Mouse (Mus musculus): ENCODE measurements around the gene Ppm1e. TPM values are rescaled to one million over a fixed set of nuclear protein-coding genes. Genes with fewer than 3 reads are reported as not detected.

The Ppm1e gene
- total RNA-seq, 1 experiment: 0.54 TPM

GRCm38 (mm10) chr11:87259792-87260191 lies 99.0 kb downstream of the Ppm1e start:
- Histone ChIP-seq H3K9ac (ENCODE audit: insufficient read depth, low read depth, low read length, poor library complexity, severe bottlenecking) (no peak overlapping the region), H3K4me3 (ENCODE audit: insufficient read depth in 1 of 2, low read depth in 1 of 2, low read length in 2 of 2, poor library complexity in 1 of 2, severe bottlenecking in 1 of 2) (no peak overlapping the region), H3K27ac (ENCODE audit: insufficient read depth, low read depth, low read length, poor library complexity, severe bottlenecking) (no peak overlapping the region), H3K9me3 (ENCODE audit: control insufficient read depth, insufficient read depth, low read depth, low read length) (no peaks in the 10 kb centered on the region), H3K4me1 (ENCODE audit: control insufficient read depth in 2 of 2, insufficient read depth in 2 of 2, low read length in 2 of 2, poor library complexity in 1 of 2) (no peaks in the 10 kb centered on the region), H3K36me3 (ENCODE audit: control insufficient read depth, insufficient read depth, low read length, poor library complexity, severe bottlenecking) (no peaks in the 10 kb centered on the region)
- in situ Hi-C loops (cut with MboI; ENCODE audit: low sequenced_read_pairs in 2 of 2, unreplicated experiment in 2 of 2): no loop called here
- TF ChIP-seq ZC3H11A (IDR thresholded peaks at IDR 0.05; ENCODE audit: borderline replicate concordance, low read depth, low read length): no peak
- no peak for DNase-seq (ENCODE audit: low read depth, low spot score)

GRCm38 (mm10) chr11:87257282-87257681 lies 101.5 kb downstream of the Ppm1e start:
- no peaks in the 10 kb centered on the region for H3K36me3 ChIP-seq (ENCODE audit: control insufficient read depth, insufficient read depth, low read length, poor library complexity, severe bottlenecking)
- H3K27ac ChIP-seq (ENCODE audit: insufficient read depth, low read depth, low read length, poor library complexity, severe bottlenecking): no peak overlapping the region
- no peak overlapping the region for H3K9ac ChIP-seq (ENCODE audit: insufficient read depth, low read depth, low read length, poor library complexity, severe bottlenecking)
- in situ Hi-C loops (cut with MboI; ENCODE audit: low sequenced_read_pairs in 2 of 2, unreplicated experiment in 2 of 2): no loop called here
- H3K4me1 ChIP-seq (ENCODE audit: control insufficient read depth in 2 of 2, insufficient read depth in 2 of 2, low read length in 2 of 2, poor library complexity in 1 of 2): peaks cover 2 to 4% of the 10 kb centered on the region in 2 experiments; a peak in 1 of 4 replicates
- no peak for TF ChIP-seq HCFC1 (IDR thresholded peaks at IDR 0.05; ENCODE audit: borderline replicate concordance, insufficient read depth, low read length)
- TF ChIP-seq CHD2 (IDR thresholded peaks at IDR 0.05; ENCODE audit: low read depth, low read length): no peak
- TF ChIP-seq ZC3H11A (IDR thresholded peaks at IDR 0.05; ENCODE audit: borderline replicate concordance, low read depth, low read length): no peak
- no peak for TF ChIP-seq MAFK (IDR thresholded peaks at IDR 0.05; ENCODE audit: insufficient read depth, low read depth, low read length)
- TF ChIP-seq ZNF384 (IDR thresholded peaks at IDR 0.05; ENCODE audit: low read depth, low read length): no peak
- no peak for DNase-seq (ENCODE audit: low read depth, low spot score)
- no peak overlapping the region for H3K4me3 ChIP-seq (ENCODE audit: insufficient read depth in 1 of 2, low read depth in 1 of 2, low read length in 2 of 2, poor library complexity in 1 of 2, severe bottlenecking in 1 of 2)
- H3K9me3 ChIP-seq (ENCODE audit: control insufficient read depth, insufficient read depth, low read depth, low read length): no peaks in the 10 kb centered on the region

GRCm38 (mm10) chr11:87254149-87254548 lies 104.7 kb downstream of the Ppm1e start:
- in situ Hi-C loops (cut with MboI; ENCODE audit: low sequenced_read_pairs in 2 of 2, unreplicated experiment in 2 of 2): no loop called here
- DNase-seq (ENCODE audit: low read depth, low spot score): peak; percentile 59
- TF ChIP-seq ZNF384 (IDR thresholded peaks at IDR 0.05; ENCODE audit: low read depth, low read length) (no peak), MAFK (IDR thresholded peaks at IDR 0.05; ENCODE audit: insufficient read depth, low read depth, low read length) (no peak), CHD2 (IDR thresholded peaks at IDR 0.05; ENCODE audit: low read depth, low read length) (peak; percentile 67; the same call in 1 of the 2 replicates), ZC3H11A (IDR thresholded peaks at IDR 0.05; ENCODE audit: borderline replicate concordance, low read depth, low read length) (no peak)
- H3K27ac ChIP-seq (ENCODE audit: insufficient read depth, low read depth, low read length, poor library complexity, severe bottlenecking): no peak overlapping the region
- H3K36me3 ChIP-seq (ENCODE audit: control insufficient read depth, insufficient read depth, low read length, poor library complexity, severe bottlenecking): peaks cover 2% of the 10 kb centered on the region; the same call in 1 of the 2 replicates
- H3K4me3 ChIP-seq (ENCODE audit: insufficient read depth in 1 of 2, low read depth in 1 of 2, low read length in 2 of 2, poor library complexity in 1 of 2, severe bottlenecking in 1 of 2): no peak overlapping the region
- H3K9ac ChIP-seq (ENCODE audit: insufficient read depth, low read depth, low read length, poor library complexity, severe bottlenecking): no peak overlapping the region
- no peaks in the 10 kb centered on the region for H3K9me3 ChIP-seq (ENCODE audit: control insufficient read depth, insufficient read depth, low read depth, low read length)
- peaks cover 2 to 13% of the 10 kb centered on the region in 2 experiments; a peak in 1 of 4 replicates for H3K4me1 ChIP-seq (ENCODE audit: control insufficient read depth in 2 of 2, insufficient read depth in 2 of 2, low read length in 2 of 2, poor library complexity in 1 of 2)

GRCm38 (mm10) chr11:87253294-87253693 lies 105.5 kb downstream of the Ppm1e start:
- no peak for TF ChIP-seq ZC3H11A (IDR thresholded peaks at IDR 0.05; ENCODE audit: borderline replicate concordance, low read depth, low read length)
- no peak for TF ChIP-seq CHD2 (IDR thresholded peaks at IDR 0.05; ENCODE audit: low read depth, low read length)
- no peak for TF ChIP-seq HCFC1 (IDR thresholded peaks at IDR 0.05; ENCODE audit: borderline replicate concordance, insufficient read depth, low read length)
- TF ChIP-seq MAFK (IDR thresholded peaks at IDR 0.05; ENCODE audit: insufficient read depth, low read depth, low read length): no peak
- TF ChIP-seq ZNF384 (IDR thresholded peaks at IDR 0.05; ENCODE audit: low read depth, low read length): no peak
- no peak for DNase-seq (ENCODE audit: low read depth, low spot score)
- Histone ChIP-seq H3K9me3 (ENCODE audit: control insufficient read depth, insufficient read depth, low read depth, low read length) (no peaks in the 10 kb centered on the region), H3K4me3 (ENCODE audit: insufficient read depth in 1 of 2, low read depth in 1 of 2, low read length in 2 of 2, poor library complexity in 1 of 2, severe bottlenecking in 1 of 2) (no peak overlapping the region), H3K4me1 (ENCODE audit: control insufficient read depth in 2 of 2, insufficient read depth in 2 of 2, low read length in 2 of 2, poor library complexity in 1 of 2) (peaks cover 2 to 13% of the 10 kb centered on the region in 2 experiments; a peak in 1 of 4 replicates), H3K27ac (ENCODE audit: insufficient read depth, low read depth, low read length, poor library complexity, severe bottlenecking) (no peak overlapping the region), H3K36me3 (ENCODE audit: control insufficient read depth, insufficient read depth, low read length, poor library complexity, severe bottlenecking) (peaks cover 2% of the 10 kb centered on the region; the same call in 1 of the 2 replicates), H3K9ac (ENCODE audit: insufficient read depth, low read depth, low read length, poor library complexity, severe bottlenecking) (no peak overlapping the region)
- in situ Hi-C loops (cut with MboI; ENCODE audit: low sequenced_read_pairs in 2 of 2, unreplicated experiment in 2 of 2): no loop called here

- Histone ChIP-seq H3K27ac (ENCODE audit: insufficient read depth, low read depth, low read length, poor library complexity, severe bottlenecking) (no peak overlapping the region), H3K9me3 (ENCODE audit: control insufficient read depth, insufficient read depth, low read depth, low read length) (no peaks in the 10 kb centered on the region), H3K4me1 (ENCODE audit: control insufficient read depth in 2 of 2, insufficient read depth in 2 of 2, low read length in 2 of 2, poor library complexity in 1 of 2) (peaks cover 2 to 13% of the 10 kb centered on the region in 2 experiments; a peak in 1 of 4 replicates), H3K4me3 (ENCODE audit: insufficient read depth in 1 of 2, low read depth in 1 of 2, low read length in 2 of 2, poor library complexity in 1 of 2, severe bottlenecking in 1 of 2) (no peak overlapping the region), H3K9ac (ENCODE audit: insufficient read depth, low read depth, low read length, poor library complexity, severe bottlenecking) (no peak overlapping the region), H3K36me3 (ENCODE audit: control insufficient read depth, insufficient read depth, low read length, poor library complexity, severe bottlenecking) (peaks cover 2% of the 10 kb centered on the region; the same call in 1 of the 2 replicates)
- in situ Hi-C loops (cut with MboI; ENCODE audit: low sequenced_read_pairs in 2 of 2, unreplicated experiment in 2 of 2): no loop called here
- DNase-seq (ENCODE audit: low read depth, low spot score): no peak
- no peak for TF ChIP-seq ZC3H11A (IDR thresholded peaks at IDR 0.05; ENCODE audit: borderline replicate concordance, low read depth, low read length)
- TF ChIP-seq HCFC1 (IDR thresholded peaks at IDR 0.05; ENCODE audit: borderline replicate concordance, insufficient read depth, low read length): no peak
- TF ChIP-seq ZNF384 (IDR thresholded peaks at IDR 0.05; ENCODE audit: low read depth, low read length): no peak
- TF ChIP-seq MAFK (IDR thresholded peaks at IDR 0.05; ENCODE audit: insufficient read depth, low read depth, low read length): no peak
- no peak for TF ChIP-seq CHD2 (IDR thresholded peaks at IDR 0.05; ENCODE audit: low read depth, low read length)
Measured at GRCm38 (mm10) chr11:87250132-87250531, 108.7 kb downstream of the Ppm1e start.

Data from ES-E14 (cell line).